Mouse (Mus musculus) cerebellum, postnatal 14 days (tissue): Measurements from ENCODE around the gene Wdr41.

Source experiments
- DNase-seq, 2 experiments: peaks; one replicate each; pipeline ENCODE4 v3.0.0; 2021; ENCODE audit warnings: mixed read lengths in 2 of 2

Gene Wdr41

DNA sequence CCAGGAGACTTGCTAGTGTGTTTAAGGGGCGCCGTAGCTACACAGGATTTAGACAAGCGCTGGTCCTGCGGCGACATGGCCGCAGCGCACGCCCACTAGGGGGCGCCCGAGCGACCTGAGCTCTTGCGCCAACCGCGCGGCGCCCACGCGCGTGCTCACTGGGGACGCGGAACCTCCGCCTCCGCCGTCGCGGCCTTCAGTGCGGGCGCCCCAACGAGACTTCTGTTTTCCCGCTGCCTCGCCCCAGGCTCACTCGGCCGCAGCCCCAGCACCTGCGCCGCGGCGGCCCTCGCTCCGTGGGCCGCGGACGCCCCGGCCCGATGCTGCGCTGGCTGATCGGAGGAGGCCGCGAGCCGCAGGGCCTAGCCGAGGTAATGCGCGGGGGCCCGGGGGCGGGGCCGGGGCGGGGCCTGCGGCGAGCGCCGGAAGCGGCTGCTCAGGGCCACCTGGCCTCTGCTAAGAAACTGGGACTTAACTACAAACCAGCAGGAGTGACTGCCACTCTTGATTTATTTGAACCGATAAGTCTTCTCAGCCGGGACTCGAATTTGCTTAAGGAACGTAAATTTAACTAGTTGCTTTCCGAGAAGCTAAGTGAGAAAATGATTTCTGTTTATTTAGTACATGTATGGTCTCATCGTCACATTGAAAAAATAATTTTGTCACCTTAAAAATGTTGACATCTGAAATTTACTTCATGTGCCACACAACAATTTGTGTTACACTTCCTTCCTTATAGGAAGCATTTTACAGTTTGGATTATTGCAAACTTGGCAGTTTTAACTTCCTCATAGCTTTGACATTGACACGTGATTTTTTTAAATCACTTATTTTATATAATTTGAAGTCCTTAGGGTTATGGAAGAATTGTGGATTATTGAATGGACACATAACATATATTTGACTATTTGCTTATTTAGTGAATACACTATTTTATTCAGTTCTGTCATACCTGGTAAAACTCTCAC is at the start of gene Wdr41:
TSS of gene Wdr41 (plus strand) at position 126 of the 968 bp plus-strand sequence.
- DNase-seq: peak; percentile 93 to 97

DNA sequence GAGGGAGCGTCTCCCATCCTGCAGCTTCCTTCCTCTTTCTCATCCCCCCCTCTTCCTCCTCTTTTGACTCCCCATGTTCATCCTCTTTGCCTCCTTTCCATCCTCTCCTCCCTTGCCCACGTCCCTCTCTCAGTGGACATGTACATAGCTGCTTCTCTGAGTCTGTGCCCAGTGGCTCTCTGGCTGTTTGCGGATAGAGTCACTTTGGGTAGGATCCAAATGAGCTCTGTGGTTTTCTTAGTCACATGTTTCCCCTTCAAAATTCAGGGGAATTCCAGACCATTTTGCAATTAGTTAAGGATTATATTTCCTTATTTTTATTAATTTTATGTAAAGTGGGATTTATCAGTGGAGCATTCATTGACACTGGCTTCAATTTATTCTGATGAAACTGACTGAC is 48.1 kb upstream of the Wdr41 start:
- no peak for DNase-seq

DNA sequence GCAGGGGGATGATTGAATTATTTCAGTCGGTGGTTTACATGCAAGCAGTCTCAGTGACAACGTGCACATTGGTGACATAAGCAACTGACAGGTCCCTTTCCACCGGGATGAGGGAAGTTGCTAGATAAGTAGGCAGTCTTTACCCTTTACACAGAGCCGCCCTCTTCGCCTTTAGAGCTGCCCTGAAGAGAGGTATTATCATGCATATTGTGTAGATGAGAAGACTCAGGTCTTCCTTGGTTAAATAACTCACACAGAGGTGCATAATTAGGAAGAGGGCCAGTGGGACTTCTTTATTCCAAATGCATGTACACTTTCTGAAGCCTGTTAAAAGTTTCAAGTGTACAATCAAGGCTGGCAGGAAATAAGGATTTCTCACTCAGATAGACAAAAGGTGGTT is 37.7 kb upstream of the Wdr41 start:
- DNase-seq: no peak

DNA sequence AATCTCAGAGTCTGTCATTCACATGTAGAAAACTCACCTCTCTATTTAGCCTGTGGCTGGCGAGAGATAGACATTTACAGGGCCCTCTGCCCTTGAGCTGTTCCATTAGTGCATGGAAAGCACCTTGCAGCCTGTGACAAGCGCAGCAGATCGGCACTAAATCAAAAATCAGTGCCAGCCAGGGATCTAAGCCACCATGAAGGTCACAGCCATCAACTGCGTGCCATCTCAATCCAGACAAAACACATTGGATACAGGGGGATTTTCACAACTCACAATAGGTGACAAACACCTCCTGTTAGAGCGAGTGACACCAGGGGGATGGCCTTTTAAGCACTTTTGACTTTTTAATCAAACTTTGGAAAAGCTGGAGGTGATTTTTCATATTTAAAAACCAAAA is 36.0 kb upstream of the Wdr41 start:
- peak; percentile 14 to 24 for DNase-seq

DNA sequence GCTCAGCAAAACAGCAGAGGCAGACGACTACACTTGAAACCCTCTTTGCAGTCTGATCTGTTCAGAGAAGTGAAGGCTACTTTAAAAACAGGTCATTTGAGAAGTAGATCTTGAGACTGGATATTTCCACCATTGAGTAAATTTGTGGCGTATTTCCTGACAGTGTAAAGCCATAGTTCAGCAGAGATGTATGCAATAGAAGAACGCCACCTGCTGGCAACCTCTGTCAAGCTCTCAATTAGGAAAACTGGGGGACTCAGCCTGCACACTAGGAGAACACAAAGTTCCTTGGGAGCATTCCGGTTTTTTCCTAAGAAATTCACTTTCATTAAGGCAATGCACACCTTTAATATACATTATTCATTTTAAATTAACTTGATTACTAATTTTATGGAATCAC is 34.9 kb upstream of the Wdr41 start:
- peak; percentile 73 to 81 for DNase-seq

DNA sequence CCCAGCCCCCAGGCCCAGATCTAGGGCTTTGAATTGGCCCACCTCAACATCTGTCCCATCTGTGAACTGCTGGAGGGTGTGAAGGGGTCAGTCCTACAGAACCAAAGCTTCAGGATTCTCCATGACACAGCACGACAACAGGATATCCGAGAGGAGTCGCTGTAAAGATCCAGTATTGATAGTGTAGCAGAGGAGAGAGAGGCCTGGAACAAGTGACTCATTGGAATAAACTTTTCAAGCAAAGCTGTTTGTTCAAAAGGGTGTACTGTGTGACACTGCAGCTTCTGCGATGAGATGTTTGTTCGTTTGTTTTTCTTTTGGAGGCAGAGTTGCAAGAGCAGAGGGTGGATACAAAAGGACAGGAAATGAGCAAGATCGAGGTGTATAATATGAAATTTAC is 20.2 kb upstream of the Wdr41 start:
- no peak for DNase-seq

DNA sequence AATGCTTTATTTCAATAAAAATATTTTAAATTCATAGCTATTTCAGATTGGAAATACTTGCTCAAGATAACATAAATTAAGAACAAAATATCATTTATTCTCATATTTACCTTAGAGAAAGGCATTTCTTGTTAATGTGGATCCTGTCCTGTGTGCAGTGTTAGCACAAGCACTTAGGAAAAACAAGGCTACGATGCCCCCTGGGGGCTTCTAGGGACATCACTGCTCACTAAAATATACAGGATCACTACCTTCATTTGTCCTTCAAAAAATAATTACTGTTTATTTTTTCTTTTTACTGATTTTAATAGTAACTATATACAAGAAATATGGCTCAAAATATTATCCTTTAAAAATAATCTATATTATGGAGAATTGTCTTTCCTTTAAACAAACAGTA is 18.2 kb upstream of the Wdr41 start:
- DNase-seq: peak; percentile 10 to 35

DNA sequence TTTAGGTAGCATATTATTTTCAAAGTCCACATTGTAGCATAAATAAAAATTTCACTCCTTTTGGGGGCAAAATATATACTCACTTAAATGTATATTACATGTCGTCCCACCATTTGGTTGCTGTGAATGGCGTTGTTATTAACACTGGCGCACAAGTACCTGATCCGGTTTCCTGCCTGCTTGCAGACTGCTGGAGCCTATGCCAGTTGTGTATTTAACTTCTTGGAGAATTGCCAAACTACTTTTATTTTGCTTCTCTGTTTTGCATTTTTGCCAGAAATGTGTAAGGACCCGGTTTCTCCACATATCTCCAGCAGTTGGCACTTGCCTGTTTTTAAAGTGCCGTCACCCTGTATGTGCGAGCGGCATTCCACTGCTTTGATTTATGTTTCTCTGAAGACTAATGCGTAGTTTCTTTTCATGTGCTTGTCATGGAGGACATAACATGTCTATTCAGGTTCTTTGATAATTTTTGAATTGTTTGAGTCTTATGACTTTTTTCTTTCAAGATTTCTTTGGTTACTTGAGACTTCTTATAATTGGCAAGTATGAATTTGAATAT is 6.1 kb upstream of the Wdr41 start:
- DNase-seq: no peak

DNA sequence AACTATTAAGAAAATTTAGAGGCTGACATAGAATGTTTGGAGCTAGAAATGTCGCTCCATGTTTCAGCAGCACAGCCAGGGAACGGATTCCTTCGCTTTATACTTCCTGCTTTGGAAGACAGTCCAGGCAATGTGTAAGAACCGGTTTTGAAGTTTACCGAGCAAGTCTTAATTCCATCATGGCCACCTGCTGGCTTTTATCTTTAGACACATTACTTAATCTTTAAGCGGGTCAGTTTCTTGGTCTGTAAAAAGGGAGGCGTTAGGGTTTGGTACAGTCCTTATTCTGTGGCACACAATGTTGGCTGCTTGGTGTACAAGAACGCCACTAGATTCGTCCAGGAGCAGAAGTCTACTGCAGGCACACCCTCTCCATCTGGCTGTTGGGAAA is 321 bp upstream of the Wdr41 start:
- no peak for DNase-seq

DNA sequence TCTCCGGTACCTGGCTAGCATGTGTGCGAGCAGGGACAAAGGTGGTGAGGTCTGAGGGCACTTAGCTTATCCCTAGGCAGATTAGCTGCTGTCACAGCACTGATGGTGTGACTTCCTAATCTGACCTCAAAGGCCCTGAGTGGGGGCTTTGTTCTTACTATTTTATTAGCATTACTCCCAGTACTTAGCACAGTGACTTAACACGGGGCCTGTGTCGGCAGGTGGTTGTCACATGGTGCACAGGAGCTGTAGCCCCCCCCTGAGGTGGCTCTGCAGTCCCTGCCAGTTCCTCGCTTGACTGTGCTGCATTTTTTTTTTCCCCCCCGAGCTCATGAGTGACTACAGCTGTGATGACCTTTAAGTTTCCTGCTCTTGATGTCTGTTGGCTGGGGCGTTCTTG is 2.9 kb downstream of the Wdr41 start:
- no peak for DNase-seq

DNA sequence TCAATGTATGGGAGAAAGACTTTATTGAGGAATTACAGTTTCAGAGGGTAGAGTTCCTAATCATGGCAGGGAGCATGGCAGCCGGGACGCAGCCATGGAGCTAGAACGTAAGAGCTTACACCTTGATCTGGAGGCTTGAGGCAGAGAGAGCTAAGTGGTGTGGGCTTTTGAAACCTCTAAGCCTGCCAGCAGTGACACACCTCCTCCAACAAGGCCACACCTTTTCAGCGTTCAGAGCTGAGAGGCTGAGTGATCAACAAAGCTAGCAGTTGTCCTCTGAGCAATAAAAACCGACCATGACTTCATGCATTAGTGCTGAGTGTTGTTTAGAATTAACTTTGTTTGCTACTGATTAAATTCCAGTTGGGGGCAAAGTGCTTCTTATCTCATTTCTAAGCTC is 14.4 kb downstream of the Wdr41 start:
- no peak for DNase-seq

DNA sequence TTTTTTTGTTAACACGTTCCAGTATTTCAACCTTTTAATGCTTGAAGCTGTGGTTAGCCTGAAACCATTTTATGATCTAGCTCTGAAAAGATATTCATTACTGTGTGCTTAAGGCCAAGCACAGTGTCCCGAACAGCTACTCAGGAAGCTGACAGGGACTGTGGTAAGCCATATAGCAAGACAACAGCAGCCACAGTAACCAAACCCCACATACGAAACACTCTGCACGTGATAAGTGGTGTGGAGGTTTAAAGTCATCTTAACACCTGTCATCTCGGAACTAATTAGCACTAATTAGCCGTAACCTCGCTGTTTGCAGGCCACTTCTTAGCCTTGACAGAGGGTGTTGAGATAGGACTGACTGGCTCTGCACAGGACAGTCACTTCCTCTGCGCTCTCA is 31.1 kb downstream of the Wdr41 start:
- no peak for DNase-seq

DNA sequence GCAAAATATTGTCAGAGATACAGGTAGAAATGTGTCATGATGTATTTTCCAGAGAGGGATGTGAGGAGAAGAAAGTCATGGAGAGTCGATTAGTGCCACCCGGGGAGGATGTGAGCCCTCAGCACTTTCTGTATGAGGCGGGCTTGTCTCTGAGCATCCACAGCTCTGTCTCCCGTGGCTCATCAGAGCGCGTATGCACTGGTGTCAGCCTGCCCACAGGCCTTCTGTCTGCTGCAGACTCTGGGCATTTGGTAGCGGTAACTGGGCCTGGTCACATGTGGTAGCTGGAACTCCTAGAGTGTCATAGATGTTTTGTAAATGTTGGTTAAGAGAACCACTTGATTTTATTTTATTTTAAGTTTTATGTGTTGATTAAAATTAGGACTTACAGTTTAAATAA is 33.1 kb downstream of the Wdr41 start:
- no peak for DNase-seq

DNA sequence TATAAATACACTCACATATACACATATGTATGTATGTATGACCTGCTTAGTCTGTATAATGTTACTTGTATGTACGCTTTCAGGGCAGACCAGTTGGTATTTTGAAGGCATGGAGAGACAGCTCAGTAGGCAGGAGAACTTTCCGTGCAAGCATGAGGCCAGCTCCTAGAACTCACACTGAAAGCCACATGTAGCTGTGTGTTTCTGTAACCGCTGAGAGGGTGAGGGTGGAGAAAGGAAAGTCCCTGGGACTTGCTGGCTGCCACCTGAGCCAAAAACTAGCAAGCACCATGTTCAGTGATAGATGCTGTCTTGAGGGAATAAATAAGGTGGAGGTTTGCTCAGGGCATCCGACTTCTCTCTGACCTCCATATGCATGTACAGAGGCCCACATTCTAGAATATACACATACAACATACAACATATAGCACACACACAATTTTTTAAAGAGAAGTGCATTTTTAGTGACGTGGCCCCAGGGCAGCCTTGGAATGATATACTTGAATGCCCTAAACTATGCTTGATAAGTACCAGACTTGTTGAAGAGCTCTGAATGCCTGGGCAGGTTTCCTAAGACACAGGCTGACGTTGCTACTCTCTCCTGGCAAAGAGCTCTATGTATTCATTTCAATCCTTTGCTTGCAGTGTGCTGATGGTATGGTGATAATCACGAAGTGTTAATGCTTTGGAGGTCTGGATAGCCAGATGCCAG is 35.6 kb downstream of the Wdr41 start:
- no peak for DNase-seq

DNA sequence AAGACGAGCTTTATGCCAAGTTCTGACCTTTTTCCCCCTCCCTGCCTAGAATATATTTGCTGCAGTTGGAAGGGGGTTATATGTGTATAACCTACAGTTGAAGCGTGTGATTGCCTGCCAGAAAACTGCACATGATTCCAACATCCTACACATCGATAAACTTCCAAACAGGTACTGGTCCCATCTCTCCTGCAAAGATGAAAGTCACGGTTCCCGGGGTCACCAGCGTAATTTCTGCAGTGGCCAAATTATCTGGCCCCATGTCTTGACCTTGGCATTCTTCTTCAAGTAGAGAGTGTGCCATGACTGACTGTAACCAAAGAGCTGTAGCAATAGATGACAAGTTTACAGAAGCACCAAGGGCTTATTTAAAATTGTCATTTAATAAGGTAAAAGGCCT is 41.1 kb downstream of the Wdr41 start:
- DNase-seq: no peak

DNA sequence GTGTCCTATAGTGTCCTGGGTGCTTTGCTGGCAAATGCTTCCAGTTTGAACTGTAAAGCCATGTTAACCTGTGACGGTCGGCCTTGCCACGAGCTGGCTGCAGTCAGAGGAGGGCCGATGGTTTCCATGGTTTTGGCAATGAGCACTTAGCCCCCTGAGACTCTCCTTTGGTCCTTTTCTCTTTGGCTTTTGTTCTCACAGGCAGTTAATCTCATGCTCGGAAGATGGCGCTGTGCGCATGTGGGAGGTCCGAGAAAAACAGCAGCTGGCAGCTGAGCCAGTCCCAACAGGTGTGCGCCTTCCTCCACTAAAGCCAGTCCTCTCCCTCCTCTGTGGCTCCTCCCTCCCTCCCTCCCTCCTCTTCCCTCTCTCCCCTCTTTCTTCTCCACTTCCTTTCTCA is 41.8 kb downstream of the Wdr41 start:
- DNase-seq: peak; percentile 74 to 83

DNA sequence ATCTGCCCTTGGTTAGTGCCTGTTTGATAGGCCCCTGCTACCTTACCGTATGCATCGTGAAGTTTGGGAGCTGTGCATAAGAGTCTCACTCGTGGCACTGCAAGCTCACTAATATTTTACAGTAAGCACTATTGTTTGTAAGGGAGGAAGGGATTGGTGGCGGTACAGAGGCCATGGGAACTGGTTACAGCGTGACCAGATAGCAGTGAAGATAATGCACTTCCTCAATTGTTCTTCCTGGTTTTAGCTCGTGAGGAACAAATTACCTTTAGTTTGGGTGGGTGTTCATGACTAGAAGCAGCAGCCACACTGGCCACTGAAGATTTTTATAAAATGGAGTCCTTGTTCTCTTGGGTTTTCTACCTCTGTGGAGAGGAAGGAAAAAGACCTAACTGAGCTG is 43.2 kb downstream of the Wdr41 start:
- no peak for DNase-seq

DNA sequence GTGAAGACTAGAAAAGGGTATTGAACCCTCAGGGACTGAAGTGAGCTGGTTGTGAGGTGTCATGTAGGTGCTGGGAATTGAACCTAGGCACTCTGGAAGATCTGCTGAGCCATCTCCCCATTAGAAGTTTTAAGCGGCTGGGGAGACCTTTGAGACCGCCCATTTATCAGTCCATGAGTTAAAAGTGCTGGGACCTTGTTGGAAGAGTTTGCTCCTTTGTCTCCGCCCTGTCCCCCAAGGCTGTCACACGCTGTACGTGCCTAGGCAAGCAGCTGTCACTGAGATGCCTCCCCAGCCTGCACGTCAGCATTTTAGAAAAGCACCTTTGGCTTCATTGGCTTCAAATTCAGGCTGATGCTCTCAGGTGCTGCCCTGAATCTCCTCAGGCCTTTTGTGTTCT is 44.1 kb downstream of the Wdr41 start:
- no peak for DNase-seq

DNA sequence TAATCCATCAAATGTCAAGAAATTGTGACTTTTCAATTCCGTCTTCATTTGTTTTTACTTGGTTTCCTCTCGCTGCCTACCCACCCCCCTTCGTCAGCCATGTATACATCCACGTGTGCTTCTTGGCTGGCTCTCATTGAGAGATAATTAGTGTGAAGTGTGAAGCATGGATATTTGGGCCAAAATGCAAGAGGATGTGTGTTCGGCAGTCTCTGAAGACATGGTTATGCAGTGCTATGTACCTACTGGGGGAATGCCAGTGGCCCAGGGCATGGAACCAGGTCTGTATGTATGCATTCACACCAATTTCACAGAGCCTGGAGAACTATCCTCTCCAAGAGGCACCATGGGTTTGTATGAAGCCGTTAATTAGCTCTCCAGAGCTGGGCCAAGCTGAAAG is 54.7 kb downstream of the Wdr41 start:
- DNase-seq: no peak

DNA sequence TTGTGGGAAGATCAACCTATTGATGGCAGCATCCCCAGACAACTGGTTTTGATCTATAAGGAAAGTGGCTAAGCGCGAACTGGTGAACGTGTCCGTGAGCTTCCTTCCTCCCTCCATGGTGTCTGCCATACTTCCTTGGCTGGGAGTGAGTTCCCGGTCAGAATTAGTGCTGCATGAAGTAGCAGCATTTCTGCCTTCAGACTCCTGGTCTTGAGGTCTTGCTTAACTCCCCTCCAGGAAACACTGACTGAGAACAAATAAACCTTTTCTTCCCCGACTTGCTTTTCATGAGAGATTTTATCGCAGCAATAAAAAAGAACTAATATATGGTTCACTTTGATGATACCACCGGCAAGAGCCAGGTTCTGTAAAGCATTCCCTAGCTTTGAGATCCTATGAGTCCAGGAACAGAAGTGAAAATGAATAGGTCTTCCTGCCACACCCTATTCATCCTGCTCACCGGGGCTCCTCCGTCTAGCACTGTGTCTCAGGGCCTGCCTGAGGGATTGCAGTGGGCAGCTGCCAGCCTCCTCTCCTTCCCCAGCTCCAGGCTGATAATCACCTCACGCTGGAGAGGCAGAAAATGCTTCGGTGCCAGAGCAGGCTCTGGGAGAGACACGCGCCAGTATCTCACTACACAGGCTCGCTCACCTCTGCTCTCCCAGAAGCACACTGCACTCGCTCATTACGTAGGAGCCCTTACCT is 56.1 kb downstream of the Wdr41 start:
- peak; percentile 17 to 24 for DNase-seq

DNA sequence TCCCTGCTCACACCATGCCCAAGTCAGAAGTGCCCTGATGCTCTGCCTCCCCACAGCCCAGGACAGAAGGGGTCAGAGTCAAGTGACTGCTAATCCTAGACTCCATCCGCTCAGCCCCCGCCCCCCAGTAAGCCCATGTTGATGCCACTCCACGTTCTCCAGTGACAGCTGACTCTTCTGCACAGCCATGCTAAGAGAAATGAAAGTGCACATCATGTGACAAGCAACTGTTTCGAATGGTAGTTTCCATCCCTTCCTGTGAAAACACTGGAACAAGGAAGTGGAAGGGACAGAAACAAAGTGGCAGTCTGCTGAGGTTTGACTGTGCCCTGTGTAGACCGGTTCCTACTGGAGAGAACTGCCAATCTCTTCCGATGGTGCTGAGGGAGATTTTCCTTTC is 56.8 kb downstream of the Wdr41 start:
- no peak for DNase-seq

DNA sequence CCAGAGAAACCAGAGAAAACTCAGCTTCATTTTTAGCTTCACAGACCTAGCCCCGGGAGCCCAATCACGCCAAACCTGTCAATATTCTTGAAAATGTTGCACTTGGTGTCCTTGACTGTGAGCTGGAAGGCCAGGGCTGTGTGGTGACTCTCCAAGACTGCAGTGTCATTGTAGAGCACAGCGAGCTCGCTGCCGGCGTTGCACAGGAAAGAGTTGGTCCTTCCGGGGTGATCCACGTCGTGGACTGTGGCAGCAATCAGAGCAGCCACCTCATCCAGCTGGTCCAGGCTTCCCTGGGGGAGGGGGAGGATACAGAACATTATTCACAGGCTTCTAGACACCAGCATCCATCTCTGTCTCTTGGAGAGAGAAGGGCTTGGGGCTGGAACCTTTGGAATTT is 58.0 kb downstream of the Wdr41 start:
- DNase-seq: no peak

DNA sequence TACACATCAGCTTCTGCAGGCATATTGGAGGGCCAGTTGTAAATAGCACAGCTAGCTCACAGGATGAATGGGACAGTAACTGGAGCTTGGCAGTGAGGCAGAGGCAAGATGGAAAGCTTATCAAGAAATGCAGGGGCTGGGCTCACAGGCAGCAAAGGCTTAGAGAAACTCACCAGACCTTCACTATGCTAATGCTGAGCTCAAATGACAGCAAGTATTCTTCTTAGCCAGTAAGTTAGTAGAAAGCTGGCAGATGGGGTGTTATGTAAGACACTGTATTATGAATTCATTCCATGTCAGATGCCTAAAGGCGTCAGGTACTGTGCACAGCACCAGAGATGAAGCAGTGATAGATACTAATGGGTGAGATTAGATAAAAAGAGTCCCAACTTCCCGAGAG is 58.6 kb downstream of the Wdr41 start:
- DNase-seq: no peak
